Mouse (Mus musculus) forebrain, postnatal 0 days (tissue): ENCODE measurements at regions not wholly inside any gene's neighbourhood (a gene's known extent, or its start where the extent isn't known, plus 50 kb on each side); places are given as distances from the start of the nearest gene placed in this dataset.

ENCODE experiments used
- ATAC-seq: fragments of 200-750 bp; cut with Nextera tagmentation; 2 replicates; pipeline ENCODE4 v1.8.0; 2017; ENCODE audit warnings: mild to moderate bottlenecking, moderate library complexity
- DNase-seq: peaks from one replicate; pipeline ENCODE4 v3.0.0-alpha.2; 2015
- H3K27ac ChIP-seq: fragments of 300-500 bp; sonication (generic); 2 replicates; pipeline ENCODE4 v1.5.1; 2014; ENCODE audit warnings: low read depth, mild to moderate bottlenecking, antibody characterized with exemption, low read length, moderate library complexity, mixed read lengths
- H3K27me3 ChIP-seq: fragments of 300-500 bp; sonication (generic); 2 replicates; pipeline ENCODE4 v1.6.1; 2014; ENCODE audit warnings: mild to moderate bottlenecking, low read length, mixed read lengths; ENCODE audit not compliant: insufficient read depth
- H3K36me3 ChIP-seq: fragments of 300-500 bp; sonication (generic); 2 replicates; pipeline ENCODE4 v1.6.1; 2014; ENCODE audit warnings: mild to moderate bottlenecking, moderate library complexity; ENCODE audit not compliant: insufficient read depth
- H3K4me1 ChIP-seq: fragments of 300-500 bp; sonication (generic); 2 replicates; pipeline ENCODE4 v1.6.1; 2014; ENCODE audit warnings: antibody characterized with exemption; ENCODE audit not compliant: insufficient read depth
- H3K4me2 ChIP-seq: fragments of 300-500 bp; sonication (generic); 2 replicates; pipeline ENCODE4 v1.6.1; 2014; ENCODE audit warnings: low read depth, mild to moderate bottlenecking, moderate library complexity
- H3K4me3 ChIP-seq: fragments of 300-500 bp; sonication (generic); 2 replicates; pipeline ENCODE4 v1.5.1; 2014; ENCODE audit warnings: low read depth, low read length, mixed read lengths
- H3K9ac ChIP-seq: fragments of 300-500 bp; sonication (generic); 2 replicates; pipeline ENCODE4 v1.6.1; 2014; ENCODE audit warnings: mild to moderate bottlenecking
- H3K9me3 ChIP-seq: fragments of 300-500 bp; sonication (generic); 2 replicates; pipeline ENCODE4 v1.6.1; 2016; ENCODE audit warnings: low read length
- CTCF ChIP-seq: sonication (generic); IDR thresholded peaks from 2 replicates; pipeline ENCODE4 v1.5.1; 2016; ENCODE audit warnings: antibody characterized with exemption, control low read depth, low read depth
- WGBS: fragments of 180-500 bp; shearing (Covaris S2); extraction: QIAGEN DNeasy Blood & Tissue Kit; methylation state at CpG from one replicate; pipeline ENCODE4 v1.1.7; 2014; 5-methylcytosine and 5-hydroxymethylcytosine counted together

- ATAC-seq: no peak
- WGBS: 90% methylated on average over 2 of the region's 2 CpGs
- no peak overlapping the region for H3K4me2 ChIP-seq
- DNase-seq: no peak
- H3K9me3 ChIP-seq: no peaks in the 10 kb centered on the region
- no peaks in the 10 kb centered on the region for H3K27me3 ChIP-seq
- H3K4me1 ChIP-seq: peaks cover 6% of the 10 kb centered on the region; the same call in 1 of the 2 replicates
- H3K27ac ChIP-seq: no peak overlapping the region
- no peak for TF ChIP-seq CTCF
- no peaks in the 10 kb centered on the region for H3K36me3 ChIP-seq
- H3K4me3 ChIP-seq: no peak overlapping the region
- H3K9ac ChIP-seq: no peak overlapping the region
Measured at GRCm38 (mm10) chr9:113243870-113244269, 464.2 kb downstream of the Pdcd6ip start.

- no peak for TF ChIP-seq CTCF
- no peak for ATAC-seq
- H3K4me1 ChIP-seq: no peaks in the 10 kb centered on the region
- no peaks in the 10 kb centered on the region for H3K36me3 ChIP-seq
- no peak overlapping the region for H3K4me3 ChIP-seq
- H3K9me3 ChIP-seq: no peaks in the 10 kb centered on the region
- H3K27ac ChIP-seq: no peak overlapping the region
- 41% methylated on average over 1 of the region's 1 CpGs for WGBS
- H3K9ac ChIP-seq: no peak overlapping the region
- no peaks in the 10 kb centered on the region for H3K27me3 ChIP-seq
- H3K4me2 ChIP-seq: no peak overlapping the region
- DNase-seq: no peak
Measured at GRCm38 (mm10) chr9:113233370-113233769, 474.7 kb downstream of the Pdcd6ip start.

- TF ChIP-seq CTCF: no peak
- 69% methylated on average over 1 of the region's 1 CpGs for WGBS
Measured at GRCm38 (mm10) chr9:113229391-113229790, 478.7 kb downstream of the Pdcd6ip start.

GRCm38 (mm10) chr9:113213930-113214329 is 494.1 kb downstream of the Pdcd6ip start:
- H3K4me1 ChIP-seq: no peaks in the 10 kb centered on the region
- no peak overlapping the region; the same call in 1 of the 2 replicates for H3K27ac ChIP-seq
- DNase-seq: no peak
- TF ChIP-seq CTCF: no peak
- no peaks in the 10 kb centered on the region for H3K36me3 ChIP-seq
- ATAC-seq: no peak
- WGBS: 69% methylated on average over 5 of the region's 5 CpGs
- H3K9ac ChIP-seq: no peak overlapping the region
- no peak overlapping the region for H3K4me2 ChIP-seq
- H3K27me3 ChIP-seq: no peaks in the 10 kb centered on the region
- no peaks in the 10 kb centered on the region for H3K9me3 ChIP-seq
- no peak overlapping the region for H3K4me3 ChIP-seq

More at GRCm38 (mm10) chr9:113229391-113229790, 478.7 kb downstream of the Pdcd6ip start:
- Histone ChIP-seq H3K9ac (no peak overlapping the region), H3K9me3 (no peaks in the 10 kb centered on the region), H3K36me3 (no peaks in the 10 kb centered on the region), H3K4me2 (no peak overlapping the region), H3K27me3 (no peaks in the 10 kb centered on the region), H3K27ac (no peak overlapping the region), H3K4me1 (no peaks in the 10 kb centered on the region), H3K4me3 (no peak overlapping the region)
- no peak for ATAC-seq
- DNase-seq: no peak

GRCm38 (mm10) chr9:113212389-113212788 is 495.7 kb downstream of the Pdcd6ip start:
- H3K36me3 ChIP-seq: no peaks in the 10 kb centered on the region
- TF ChIP-seq CTCF: no peak
- 69% methylated on average over 2 of the region's 2 CpGs for WGBS
- H3K4me1 ChIP-seq: no peaks in the 10 kb centered on the region
- no peaks in the 10 kb centered on the region for H3K27me3 ChIP-seq
- ATAC-seq (no peak), DNase-seq (no peak)
- H3K9ac ChIP-seq: no peak overlapping the region
- H3K4me3 ChIP-seq: no peak overlapping the region
- no peak overlapping the region for H3K4me2 ChIP-seq
- no peak overlapping the region for H3K27ac ChIP-seq
- H3K9me3 ChIP-seq: no peaks in the 10 kb centered on the region

- WGBS: 25% methylated on average over 4 of the region's 4 CpGs
- Histone ChIP-seq H3K27me3 (no peaks in the 10 kb centered on the region), H3K9me3 (no peaks in the 10 kb centered on the region), H3K27ac (no peak overlapping the region), H3K4me2 (no peak overlapping the region), H3K9ac (no peak overlapping the region), H3K4me3 (no peak overlapping the region), H3K4me1 (no peaks in the 10 kb centered on the region), H3K36me3 (no peaks in the 10 kb centered on the region)
- TF ChIP-seq CTCF: no peak
- DNase-seq (no peak), ATAC-seq (peak; percentile 47; the same call in 1 of the 2 replicates)
Measured at GRCm38 (mm10) chr9:113208181-113208580, 499.9 kb downstream of the Pdcd6ip start.

- ATAC-seq (no peak), DNase-seq (no peak)
- H3K27me3 ChIP-seq: no peaks in the 10 kb centered on the region
- H3K9ac ChIP-seq: no peak overlapping the region
- H3K36me3 ChIP-seq: no peaks in the 10 kb centered on the region
- H3K4me3 ChIP-seq: no peak overlapping the region
- H3K4me1 ChIP-seq: no peaks in the 10 kb centered on the region
- no peak for TF ChIP-seq CTCF
- H3K4me2 ChIP-seq: no peak overlapping the region
- no peak overlapping the region for H3K27ac ChIP-seq
- WGBS: 89% methylated on average over 4 of the region's 4 CpGs
- H3K9me3 ChIP-seq: no peaks in the 10 kb centered on the region
Measured at GRCm38 (mm10) chr9:113199241-113199640, 508.8 kb downstream of the Pdcd6ip start.

GRCm38 (mm10) chr9:113195556-113195955 is 512.5 kb downstream of the Pdcd6ip start:
- no peaks in the 10 kb centered on the region for H3K27me3 ChIP-seq
- H3K9ac ChIP-seq: no peak overlapping the region
- H3K4me2 ChIP-seq: no peak overlapping the region
- no peak for ATAC-seq
- no peak for DNase-seq
- no peaks in the 10 kb centered on the region for H3K4me1 ChIP-seq
- no peak overlapping the region for H3K27ac ChIP-seq
- no peaks in the 10 kb centered on the region for H3K9me3 ChIP-seq
- 87% methylated on average over 4 of the region's 4 CpGs for WGBS
- H3K36me3 ChIP-seq: no peaks in the 10 kb centered on the region
- H3K4me3 ChIP-seq: no peak overlapping the region
- TF ChIP-seq CTCF: no peak
